ENCODE assay signal across 17 mouse cellular contexts in genomic region chr11:70189319-70190134, GRCm38 (mm10). TPM values are rescaled to one million over a fixed set of nuclear protein-coding genes. Genes with fewer than 3 reads are reported as not detected.
DNase-seq lines count a peak whose midpoint lies in the region; ATAC-seq and TF ChIP-seq lines count a peak whose summit lies in the region.
"Had no signal": no experiment of that assay in that cellular context is flagged by ENCODE, and none has a peak within 500 bp of the region (broad histone marks: within the 10 kb centered on the region; RNA-seq: fewer than 3 reads in every experiment).

No protein-coding gene starts in this region.

- WGBS in heart, embryonic 10.5 days, result 88% methylated on average over 28 of the region's 28 CpGs
- WGBS in stomach, postnatal 0 days, result 69% methylated on average over 28 of the region's 28 CpGs

- peak; percentile 82 for DNase-seq in heart, adult 11 months
- DNase-seq in heart, embryonic 10.5 days (ENCODE audit: low spot score), result no peak
- DNase-seq in urinary bladder, postnatal 14 days (ENCODE audit: low spot score), result peak; percentile 44
- DNase-seq in urinary bladder, adult 2 months (ENCODE audit: low spot score), result no peak
- DNase-seq in adrenal gland, postnatal 36 days, result peak; percentile 69 to 77
- no peak for DNase-seq in stomach, postnatal 0 days (ENCODE audit: low spot score)
- no peak for DNase-seq in embryo, embryonic 10.5 days (ENCODE audit: low spot score)
- no peak for DNase-seq in heart, postnatal 25 days (ENCODE audit: low spot score)
- DNase-seq: B cell, adult 2 months; cerebellum, postnatal 14 days; gastrocnemius, adult 2 months; heart, postnatal 4 days; left cerebral cortex, postnatal 4 days had no signal

- H3K9ac ChIP-seq in stomach, postnatal 0 days (ENCODE audit: low read length), result no peak overlapping the region
- H3K9ac ChIP-seq: embryonic facial prominence, embryonic 12.5 days; forebrain, embryonic 13.5 days; liver, embryonic 14.5 days had no signal

- H3K27me3 ChIP-seq in heart, embryonic 10.5 days (ENCODE audit: insufficient read depth, poor library complexity, severe bottlenecking), result no peaks in the 10 kb centered on the region
- H3K27me3 ChIP-seq in stomach, postnatal 0 days (ENCODE audit: control insufficient read depth, insufficient read depth, low read length), result no peaks in the 10 kb centered on the region
- H3K27me3 ChIP-seq: embryonic facial prominence, embryonic 12.5 days; forebrain, embryonic 13.5 days had no signal

- H3K36me3 ChIP-seq in heart, embryonic 10.5 days, result no peaks in the 10 kb centered on the region
- no peaks in the 10 kb centered on the region for H3K36me3 ChIP-seq in stomach, postnatal 0 days (ENCODE audit: control insufficient read depth, insufficient read depth, low read length)
- H3K36me3 ChIP-seq: embryonic facial prominence, embryonic 12.5 days had no signal

- no peaks in the 10 kb centered on the region for H3K9me3 ChIP-seq in heart, embryonic 10.5 days
- H3K9me3 ChIP-seq in stomach, postnatal 0 days (ENCODE audit: control insufficient read depth, low read length), result no peaks in the 10 kb centered on the region
- H3K9me3 ChIP-seq: embryonic facial prominence, embryonic 12.5 days; forebrain, embryonic 13.5 days had no signal

- TF ChIP-seq CTCF in stomach, postnatal 0 days (IDR thresholded peaks at IDR 0.05; ENCODE audit: low read depth), result no peak

- intact Hi-C loops in heart, postnatal 25 days (cut with DNase I), result no loop called here

- no peak overlapping the region for H3K27ac ChIP-seq in heart, embryonic 10.5 days
- H3K27ac ChIP-seq in stomach, postnatal 0 days (replicated peaks), result peak overlapping the region; percentile 65
- H3K27ac ChIP-seq: embryonic facial prominence, embryonic 12.5 days; forebrain, embryonic 13.5 days; gastrocnemius, adult 2 months; liver, embryonic 14.5 days had no signal

- H3K4me3 ChIP-seq in heart, embryonic 10.5 days, result no peak overlapping the region
- H3K4me3 ChIP-seq in stomach, postnatal 0 days (ENCODE audit: low read depth, low read length), result no peak overlapping the region
- H3K4me3 ChIP-seq: embryonic facial prominence, embryonic 12.5 days; forebrain, embryonic 13.5 days; gastrocnemius, adult 2 months had no signal

- ATAC-seq in stomach, postnatal 0 days (ENCODE audit: low FRiP score, low TSS enrichment), result no peak
- ATAC-seq: forebrain, embryonic 13.5 days; intestine, postnatal 0 days had no signal

- TF ChIP-seq EP300 in stomach, postnatal 0 days (optimal IDR thresholded peaks at IDR 0.05), result no peak

- no peaks in the 10 kb centered on the region for H3K4me1 ChIP-seq in heart, embryonic 10.5 days
- peaks cover 4% of the 10 kb centered on the region; the same call in 1 of the 2 replicates for H3K4me1 ChIP-seq in stomach, postnatal 0 days (replicated peaks; ENCODE audit: control insufficient read depth, insufficient read depth)
- H3K4me1 ChIP-seq: forebrain, embryonic 13.5 days had no signal

- no peak overlapping the region for H3K4me2 ChIP-seq in stomach, postnatal 0 days (replicated peaks; ENCODE audit: low read depth)
- H3K4me2 ChIP-seq: embryonic facial prominence, embryonic 12.5 days; forebrain, embryonic 13.5 days had no signal

RNA-seq across cellular contexts. Expression of gene Slc16a11, which starts 23.0 kb away (rescaled TPM):
- 0.51 and 2.4 TPM in 2 replicates for polyA plus RNA-seq in heart, embryonic 10.5 days (2016; fragmentation: Nextera tagmentation; extraction: Ambion mirVana)
- polyA plus RNA-seq in urinary bladder, adult 2 months (2012; rRNA removed), result 3.0 and 4.8 TPM in 2 replicates
- under 1 TPM in 1 of 2 experiments, not detected in 1; 0.23 TPM for total RNA-seq in adrenal gland, postnatal 36 days (2021)
- 2.5 and 3.1 TPM in 2 replicates for polyA plus RNA-seq in stomach, postnatal 0 days (2015; fragmentation: Nextera tagmentation; extraction: Ambion mirVana)
- under 1 TPM in 1 of 2 experiments, not detected in 1; 0.45 TPM for total RNA-seq in heart, postnatal 25 days (2021)
- total RNA-seq: gastrocnemius, adult 2 months had no signal

RNA-seq across cellular contexts. Expression of gene Slc16a13, which starts 31.3 kb away (rescaled TPM):
- polyA plus RNA-seq in heart, embryonic 10.5 days (2016; fragmentation: Nextera tagmentation; extraction: Ambion mirVana), result 10.0 and 10.4 TPM in 2 replicates
- 7.0 and 8.5 TPM in 2 replicates for polyA plus RNA-seq in urinary bladder, adult 2 months (2012; rRNA removed)
- 1 to 10 TPM; 2.7 to 3.0 TPM for total RNA-seq in adrenal gland, postnatal 36 days (2021)
- 5.7 and 6.1 TPM in 2 replicates for polyA plus RNA-seq in stomach, postnatal 0 days (2015; fragmentation: Nextera tagmentation; extraction: Ambion mirVana)
- 1 to 10 TPM; 4.2 to 4.8 TPM for total RNA-seq in heart, postnatal 25 days (2021)

RNA-seq across cellular contexts. Expression of gene Clec10a, which starts 33.5 kb away (rescaled TPM):
- polyA plus RNA-seq in heart, embryonic 10.5 days (2016; fragmentation: Nextera tagmentation; extraction: Ambion mirVana), result 0.31 TPM in 1 of 2 replicates, not detected in the other
- polyA plus RNA-seq in urinary bladder, adult 2 months (2012; rRNA removed), result 39.6 and 49.2 TPM in 2 replicates
- 1 to 10 TPM; 2.4 to 6.5 TPM for total RNA-seq in adrenal gland, postnatal 36 days (2021)
- 1.0 and 1.4 TPM in 2 replicates for polyA plus RNA-seq in stomach, postnatal 0 days (2015; fragmentation: Nextera tagmentation; extraction: Ambion mirVana)
- total RNA-seq in heart, postnatal 25 days (2021), result 1 to 10 TPM; 2.0 to 2.3 TPM

RNA-seq across cellular contexts. Expression of gene Bcl6b, which starts 40.1 kb away (rescaled TPM):
- 10.7 and 15.0 TPM in 2 replicates for polyA plus RNA-seq in heart, embryonic 10.5 days (2016; fragmentation: Nextera tagmentation; extraction: Ambion mirVana)
- 4.0 and 4.1 TPM in 2 replicates for polyA plus RNA-seq in urinary bladder, adult 2 months (2012; rRNA removed)
- total RNA-seq in adrenal gland, postnatal 36 days (2021), result 10 to 100 TPM; 10.7 to 18.9 TPM
- 3.2 and 3.6 TPM in 2 replicates for polyA plus RNA-seq in stomach, postnatal 0 days (2015; fragmentation: Nextera tagmentation; extraction: Ambion mirVana)
- 10 to 100 TPM; 20.0 to 22.3 TPM for total RNA-seq in heart, postnatal 25 days (2021)

RNA-seq across cellular contexts. Expression of gene 0610010K14Rik, which starts 48.2 kb away (rescaled TPM):
- 142 and 153 TPM in 2 replicates for polyA plus RNA-seq in heart, embryonic 10.5 days (2016; fragmentation: Nextera tagmentation; extraction: Ambion mirVana)
- polyA plus RNA-seq in urinary bladder, adult 2 months (2012; rRNA removed), result 55.2 and 69.0 TPM in 2 replicates
- 10 to 100 TPM; 38.6 to 61.4 TPM for total RNA-seq in adrenal gland, postnatal 36 days (2021)
- polyA plus RNA-seq in stomach, postnatal 0 days (2015; fragmentation: Nextera tagmentation; extraction: Ambion mirVana), result 81.0 and 83.6 TPM in 2 replicates
- total RNA-seq in heart, postnatal 25 days (2021), result 10 to 100 TPM; 31.4 to 36.7 TPM

Comparison
In these comparisons a context has a peak if more than half of its experiments do, and no peak if none do; other contexts are left out.
1. DNase-seq: peak in heart, adult 11 months (single experiment), urinary bladder, postnatal 14 days (single experiment) and adrenal gland, postnatal 36 days (2 of 2); none in heart, embryonic 10.5 days (single experiment), urinary bladder, adult 2 months (single experiment), stomach, postnatal 0 days (single experiment), embryo, embryonic 10.5 days (single experiment) and heart, postnatal 25 days (single experiment).
2. RNA of gene Clec10a, which starts 33.5 kb away (polyA plus RNA-seq): 39.6 to 49.2 TPM in urinary bladder, adult 2 months; 1.0 to 1.4 TPM in stomach, postnatal 0 days and 0.31 TPM in heart, embryonic 10.5 days; every median in the first group is over 10 times any median in the second.